Mouse (Mus musculus): ENCODE results near the gene Chil1. TPM values are rescaled to one million over a fixed set of nuclear protein-coding genes. Genes with fewer than 3 reads are reported as not detected.

The Chil1 gene
- polyA plus RNA-seq, 1 experiment = 32.9 TPM

DNA sequence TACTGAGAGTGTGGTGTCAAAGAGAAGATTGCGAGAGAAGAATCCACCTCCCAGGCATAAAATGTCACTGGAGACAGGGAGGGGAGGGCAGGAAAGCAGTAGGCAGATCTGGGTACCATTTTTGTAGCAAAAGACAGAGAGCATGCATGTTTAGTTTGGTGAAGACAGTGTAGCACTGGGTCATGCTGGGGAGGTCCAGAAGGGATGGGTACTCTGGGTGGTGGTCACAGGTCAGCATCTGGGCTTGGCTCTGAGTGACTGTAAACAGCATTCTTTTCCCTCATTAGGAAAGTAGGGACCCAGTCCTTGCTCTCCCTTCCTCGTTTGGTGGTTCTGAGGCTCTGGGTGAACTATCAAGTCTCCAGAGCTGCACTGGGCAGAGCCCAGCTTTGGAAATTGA, 18.5 kb downstream of the Chil1 start:
- H3K79me2 ChIP-seq (ENCODE audit: control insufficient read depth, insufficient read depth) = no peaks in the 10 kb centered on the region
- TF ChIP-seq POLR2A (IDR thresholded peaks at IDR 0.05; ENCODE audit: insufficient read length, low read depth) = peak; percentile 64
- no peak for TF ChIP-seq TCF3 (IDR thresholded peaks at IDR 0.05; ENCODE audit: insufficient read length, low read depth)
- peak; percentile 76 for TF ChIP-seq POLR2AphosphoS2 (IDR thresholded peaks at IDR 0.05; ENCODE audit: insufficient read length, low read depth)
- no peak overlapping the region for H3ac ChIP-seq (ENCODE audit: control insufficient read depth, insufficient read length)
- peaks cover 9% of the 10 kb centered on the region for H3K36me3 ChIP-seq (ENCODE audit: control insufficient read depth, insufficient read depth)
- H3K4me2 ChIP-seq (ENCODE audit: low read depth) = peak overlapping the region; percentile 60
- peak overlapping the region; percentile 63 for H3K4me3 ChIP-seq
- H3K27me3 ChIP-seq (ENCODE audit: control insufficient read depth, insufficient read depth, insufficient read length) = no peaks in the 10 kb centered on the region

- Histone ChIP-seq H3K79me2 (ENCODE audit: control insufficient read depth, insufficient read depth) (no peaks in the 10 kb centered on the region), H3ac (ENCODE audit: control insufficient read depth, insufficient read length) (no peak overlapping the region), H3K36me3 (ENCODE audit: control insufficient read depth, insufficient read depth) (peaks cover 9% of the 10 kb centered on the region), H3K4me2 (ENCODE audit: low read depth) (peak overlapping the region; percentile 60), H3K27me3 (ENCODE audit: control insufficient read depth, insufficient read depth, insufficient read length) (no peaks in the 10 kb centered on the region), H3K4me3 (no peak overlapping the region)
- TF ChIP-seq POLR2A (IDR thresholded peaks at IDR 0.05; ENCODE audit: insufficient read length, low read depth) (peak; percentile 10), USF1 (IDR thresholded peaks at IDR 0.05; ENCODE audit: low read depth) (no peak), POLR2AphosphoS2 (IDR thresholded peaks at IDR 0.05; ENCODE audit: insufficient read length, low read depth) (peak; percentile 65)
Observed at GRCm38 (mm10) chr1:134200998-134201686, 19.2 kb downstream of the Chil1 start.

- Histone ChIP-seq H3ac (ENCODE audit: control insufficient read depth, insufficient read length) (no peak overlapping the region), H3K4me3 (no peak overlapping the region), H3K4me2 (ENCODE audit: low read depth) (no peak overlapping the region), H3K36me3 (ENCODE audit: control insufficient read depth, insufficient read depth) (peaks cover 9% of the 10 kb centered on the region), H3K79me2 (ENCODE audit: control insufficient read depth, insufficient read depth) (no peaks in the 10 kb centered on the region), H3K27me3 (ENCODE audit: control insufficient read depth, insufficient read depth, insufficient read length) (no peaks in the 10 kb centered on the region)
- TF ChIP-seq TCF12 (IDR thresholded peaks at IDR 0.05; ENCODE audit: insufficient read depth, poor library complexity, severe bottlenecking) (no peak), POLR2AphosphoS2 (IDR thresholded peaks at IDR 0.05; ENCODE audit: insufficient read length, low read depth) (peak; percentile 74), POLR2A (IDR thresholded peaks at IDR 0.05; ENCODE audit: insufficient read length, low read depth) (peak; percentile 28)
Observed at GRCm38 (mm10) chr1:134201751-134202420, 19.9 kb downstream of the Chil1 start.

GRCm38 (mm10) chr1:134204230-134204629, 22.3 kb downstream of the Chil1 start:
- Histone ChIP-seq H3K27me3 (ENCODE audit: control insufficient read depth, insufficient read depth, insufficient read length) (no peaks in the 10 kb centered on the region), H3K36me3 (ENCODE audit: control insufficient read depth, insufficient read depth) (peaks cover 9% of the 10 kb centered on the region), H3K79me2 (ENCODE audit: control insufficient read depth, insufficient read depth) (no peaks in the 10 kb centered on the region), H3K4me2 (ENCODE audit: low read depth) (no peak overlapping the region), H3K4me3 (no peak overlapping the region), H3ac (ENCODE audit: control insufficient read depth, insufficient read length) (no peak overlapping the region)
- peak; percentile 46 for TF ChIP-seq POLR2AphosphoS2 (IDR thresholded peaks at IDR 0.05; ENCODE audit: insufficient read length, low read depth)
- TF ChIP-seq MYOG (IDR thresholded peaks at IDR 0.05; ENCODE audit: control insufficient read depth in 1 of 3, insufficient read depth in 1 of 3, insufficient read length in 2 of 3, low read depth in 2 of 3) = no peak
- TF ChIP-seq POLR2A (IDR thresholded peaks at IDR 0.05; ENCODE audit: insufficient read length, low read depth) = peak; percentile 5

- Histone ChIP-seq H3K27me3 (ENCODE audit: control insufficient read depth, insufficient read depth, insufficient read length) (peaks cover under 1% of the 10 kb centered on the region), H3K36me3 (ENCODE audit: control insufficient read depth, insufficient read depth) (peaks cover 2% of the 10 kb centered on the region), H3K79me2 (ENCODE audit: control insufficient read depth, insufficient read depth) (no peaks in the 10 kb centered on the region), H3ac (ENCODE audit: control insufficient read depth, insufficient read length) (no peak overlapping the region), H3K4me2 (ENCODE audit: low read depth) (no peak overlapping the region), H3K4me3 (no peak overlapping the region)
- TF ChIP-seq MYOG (IDR thresholded peaks at IDR 0.05; ENCODE audit: control insufficient read depth in 1 of 3, insufficient read depth in 1 of 3, insufficient read length in 2 of 3, low read depth in 2 of 3) (peak in 1 of 3 experiments; percentile 1), POLR2AphosphoS2 (IDR thresholded peaks at IDR 0.05; ENCODE audit: insufficient read length, low read depth) (no peak)
Observed at GRCm38 (mm10) chr1:134205296-134206018, 23.5 kb downstream of the Chil1 start.

GRCm38 (mm10) chr1:134206085-134206484, 24.1 kb downstream of the Chil1 start:
- Histone ChIP-seq H3K4me2 (ENCODE audit: low read depth) (no peak overlapping the region), H3K36me3 (ENCODE audit: control insufficient read depth, insufficient read depth) (no peaks in the 10 kb centered on the region), H3K79me2 (ENCODE audit: control insufficient read depth, insufficient read depth) (no peaks in the 10 kb centered on the region), H3ac (ENCODE audit: control insufficient read depth, insufficient read length) (no peak overlapping the region), H3K4me3 (no peak overlapping the region), H3K27me3 (ENCODE audit: control insufficient read depth, insufficient read depth, insufficient read length) (peaks cover 6% of the 10 kb centered on the region)
- TF ChIP-seq POLR2A (IDR thresholded peaks at IDR 0.05; ENCODE audit: insufficient read length, low read depth) (no peak), TCF12 (IDR thresholded peaks at IDR 0.05; ENCODE audit: insufficient read depth, poor library complexity, severe bottlenecking) (no peak), SRF (IDR thresholded peaks at IDR 0.05; ENCODE audit: control insufficient read depth, insufficient read length, low read depth) (no peak), E2F4 (IDR thresholded peaks at IDR 0.05; ENCODE audit: insufficient read depth) (no peak), MYOG (IDR thresholded peaks at IDR 0.05; ENCODE audit: control insufficient read depth in 1 of 3, insufficient read depth in 1 of 3, insufficient read length in 2 of 3, low read depth in 2 of 3) (no peak), MYOD1 (IDR thresholded peaks at IDR 0.05; ENCODE audit: control insufficient read depth in 1 of 3, insufficient read length in 2 of 3, low read depth in 2 of 3) (no peak), USF1 (IDR thresholded peaks at IDR 0.05; ENCODE audit: low read depth) (no peak), TCF3 (IDR thresholded peaks at IDR 0.05; ENCODE audit: insufficient read length, low read depth) (no peak), MAX (IDR thresholded peaks at IDR 0.05; ENCODE audit: low read depth) (no peak), POLR2AphosphoS2 (IDR thresholded peaks at IDR 0.05; ENCODE audit: insufficient read length, low read depth) (no peak), REST (IDR thresholded peaks at IDR 0.05; ENCODE audit: insufficient read depth, insufficient read length) (no peak), CEBPB (IDR thresholded peaks at IDR 0.05; ENCODE audit: insufficient read depth, poor library complexity, severe bottlenecking) (no peak)

All from myocyte (in vitro differentiated cells).